Mouse (Mus musculus) gastrocnemius, postnatal 4 days (tissue): ENCODE data around the gene Ube2j2. TPM values are rescaled to one million over a fixed set of nuclear protein-coding genes. Genes with fewer than 3 reads are reported as not detected.

Experiments used
- DNase-seq, 2 experiments: peaks; one replicate each; pipeline ENCODE4 v3.0.0; 2021 to 2022; ENCODE audit warnings: low spot score in 2 of 2, mixed read lengths in 2 of 2
- total RNA-seq, 2 experiments: library from RNA; stranded (reverse); gene quantifications; 2 replicates each; pipeline ENCODE4 v1.2.3; 2021

Gene Ube2j2
- total RNA-seq, 2 experiments from 2014 or later, result 59.6 to 74.0 TPM

- DNase-seq, result peak in 1 of 2 experiments; percentile 48
Measured at GRCm38 (mm10) chr4:155962167-155962971, 18.7 kb downstream of the Ube2j2 start, which contains the start of gene C1qtnf12. TSS of gene C1qtnf12 (plus strand) at chr4:155962318.

DNA sequence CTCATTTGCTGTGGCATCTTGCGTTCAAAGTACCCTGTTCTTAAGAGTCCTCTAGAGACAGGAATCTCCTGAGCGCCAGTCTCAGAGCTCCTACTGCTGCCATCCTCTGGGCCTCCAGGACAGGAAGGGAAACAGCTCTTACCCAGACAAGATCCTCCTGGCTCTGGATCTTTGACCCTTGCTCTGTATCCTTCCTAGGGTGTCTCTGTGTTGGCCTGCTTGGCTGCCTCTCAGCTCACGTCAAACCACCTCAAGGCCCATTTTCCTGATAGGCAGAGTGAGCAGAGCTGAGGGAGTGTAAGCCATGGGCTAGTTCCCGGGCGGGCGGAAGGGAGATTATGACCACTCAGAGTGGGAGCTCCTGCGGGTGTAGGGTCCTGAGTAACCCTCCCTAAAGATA lies 19.5 kb downstream of the Ube2j2 start:
- no peak for DNase-seq

DNA sequence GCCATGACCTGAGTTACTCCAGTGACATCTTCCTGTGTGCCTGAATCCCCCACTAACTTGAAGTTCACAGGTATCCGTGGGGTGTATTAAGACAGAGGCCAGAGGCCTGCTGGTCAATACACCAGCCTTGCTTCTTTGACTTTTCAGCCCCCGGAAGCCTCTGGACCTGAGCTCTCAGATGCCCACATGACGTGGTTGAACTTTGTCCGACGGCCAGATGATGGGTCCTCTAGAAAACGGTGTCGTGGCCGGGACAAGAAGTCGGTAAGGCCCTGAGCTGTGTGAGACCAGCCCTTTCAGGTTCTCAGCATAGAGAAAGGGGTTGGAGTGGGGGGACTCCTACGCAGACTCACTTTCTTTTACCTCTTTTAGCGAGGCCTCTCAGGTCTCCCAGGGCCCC lies 20.8 kb downstream of the Ube2j2 start:
- DNase-seq, result no peak

DNA sequence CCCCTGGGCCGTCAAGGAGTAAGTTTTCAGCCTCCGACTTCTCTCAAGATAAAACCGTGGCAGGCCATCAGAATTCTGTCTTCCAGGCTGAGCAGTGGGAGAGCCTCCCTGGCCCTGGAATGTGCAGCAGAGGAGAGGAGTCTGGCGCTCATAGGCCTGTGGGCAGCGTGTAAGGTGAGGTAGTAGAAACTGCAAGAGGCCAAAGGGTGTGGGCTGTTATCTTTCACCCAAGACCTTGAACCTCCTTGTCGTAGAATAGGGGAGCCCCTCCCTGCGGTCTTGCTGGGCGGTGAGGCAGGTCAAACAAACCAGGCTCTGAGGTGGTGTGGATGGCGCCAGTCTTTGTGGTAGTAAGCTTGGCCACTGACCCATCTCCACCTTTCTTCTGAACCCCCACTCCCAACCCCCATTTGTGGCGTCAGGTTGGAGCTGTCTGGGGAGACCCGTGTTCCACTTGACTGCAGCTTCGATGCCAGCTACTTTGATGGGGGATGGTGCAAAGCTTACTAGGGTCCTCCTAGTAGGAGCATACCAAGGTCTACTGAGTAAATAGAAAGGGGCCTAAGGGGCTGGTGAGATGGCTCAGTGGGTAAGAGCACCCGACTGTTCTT lies 25.5 kb downstream of the Ube2j2 start:
- no peak for DNase-seq

GRCm38 (mm10) chr4:155970286-155970685 lies 26.7 kb downstream of the Ube2j2 start:
- DNase-seq, result no peak

GRCm38 (mm10) chr4:155972651-155973050 lies 29.0 kb downstream of the Ube2j2 start:
- no peak for DNase-seq

DNA sequence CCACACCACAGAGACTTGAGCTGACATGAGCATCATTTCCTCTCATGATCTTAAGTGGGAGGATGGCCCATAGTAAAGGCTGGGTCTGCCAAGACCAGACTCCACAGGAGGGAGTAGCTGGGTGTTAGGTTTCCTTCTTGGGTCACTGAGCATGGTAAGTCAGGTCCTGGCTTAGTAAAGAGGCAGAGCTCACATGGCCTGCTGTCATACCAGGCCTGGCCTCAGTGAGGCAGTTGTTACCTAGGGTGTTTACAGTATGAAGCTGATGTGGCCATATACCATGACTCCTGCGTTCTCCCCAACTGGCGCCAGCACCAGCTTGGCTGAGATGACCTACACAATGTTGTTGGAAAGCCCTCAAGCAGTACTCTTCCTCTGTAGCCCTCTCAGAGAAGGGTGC lies 29.6 kb downstream of the Ube2j2 start:
- no peak for DNase-seq

GRCm38 (mm10) chr4:155981436-155982082 lies 37.9 kb downstream of the Ube2j2 start:
- no peak for DNase-seq

GRCm38 (mm10) chr4:155983788-155984187 lies 40.2 kb downstream of the Ube2j2 start:
- no peak for DNase-seq

- DNase-seq, result no peak
Measured at GRCm38 (mm10) chr4:155991211-155991907, 47.7 kb downstream of the Ube2j2 start.

GRCm38 (mm10) chr4:155991908-155992230 lies 48.2 kb downstream of the Ube2j2 start:
- no peak for DNase-seq

- peak; percentile 76 to 86 for DNase-seq
Measured at GRCm38 (mm10) chr4:155992241-155992905, 48.7 kb downstream of the Ube2j2 start, which contains the start of the genes B3galt6 and Sdf4. TSS of gene B3galt6 (minus strand) at chr4:155992649. TSS of gene Sdf4 (plus strand) at chr4:155992872.

DNA sequence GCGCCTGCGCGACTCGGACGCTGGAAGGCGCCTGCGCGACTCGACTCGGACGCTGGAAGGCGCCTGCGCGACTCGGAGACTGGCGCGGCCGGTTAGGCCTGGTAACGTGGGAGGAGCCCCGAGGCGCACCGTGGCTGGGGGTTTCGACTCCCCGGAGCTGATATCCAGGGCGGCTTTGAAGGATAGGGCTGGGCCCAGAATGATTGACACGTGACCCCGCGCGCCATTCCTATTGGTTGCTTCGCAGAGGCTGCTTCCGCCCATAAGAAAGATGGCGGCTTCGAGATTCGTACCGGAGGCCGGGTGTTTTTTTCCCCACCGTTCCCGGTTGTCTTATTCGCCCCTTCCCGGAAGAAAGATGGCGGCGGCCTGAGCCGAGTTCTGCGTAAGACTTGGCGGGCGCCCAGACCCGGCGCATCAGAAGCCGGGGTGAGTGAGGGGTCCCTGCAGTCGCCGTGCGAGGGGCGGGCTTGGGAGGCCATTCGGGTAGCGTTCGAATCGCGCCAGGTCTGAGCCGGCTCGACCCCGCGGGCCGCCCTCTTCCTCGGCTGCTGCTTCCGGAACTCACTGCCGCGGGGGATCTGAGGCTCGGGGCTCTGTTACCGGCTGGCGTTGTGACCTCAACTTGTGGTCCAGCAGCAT lies 49.4 kb downstream of the Ube2j2 start:
- DNase-seq, result peak; percentile 91 to 93

DNA sequence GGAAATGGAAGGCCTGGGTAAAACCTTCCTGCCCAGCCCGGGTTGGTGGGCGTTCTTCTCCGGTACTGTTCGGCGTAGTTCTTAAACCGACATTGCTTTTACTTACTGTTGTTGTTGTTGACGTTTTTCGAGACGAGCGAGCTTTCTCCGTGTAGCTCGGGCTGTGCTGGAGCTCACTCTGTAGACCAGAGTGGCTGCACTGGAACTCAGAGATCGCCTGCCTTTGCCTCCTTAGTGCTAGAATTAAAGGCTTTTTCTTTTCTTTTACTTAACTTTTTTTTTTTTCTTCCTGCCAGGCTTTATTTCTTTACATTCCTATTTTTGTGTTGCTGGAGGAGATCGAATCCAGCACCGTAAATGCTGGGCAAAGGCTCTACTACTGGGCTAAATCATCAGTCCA lies 50.0 kb downstream of the Ube2j2 start:
- DNase-seq, result no peak

DNA sequence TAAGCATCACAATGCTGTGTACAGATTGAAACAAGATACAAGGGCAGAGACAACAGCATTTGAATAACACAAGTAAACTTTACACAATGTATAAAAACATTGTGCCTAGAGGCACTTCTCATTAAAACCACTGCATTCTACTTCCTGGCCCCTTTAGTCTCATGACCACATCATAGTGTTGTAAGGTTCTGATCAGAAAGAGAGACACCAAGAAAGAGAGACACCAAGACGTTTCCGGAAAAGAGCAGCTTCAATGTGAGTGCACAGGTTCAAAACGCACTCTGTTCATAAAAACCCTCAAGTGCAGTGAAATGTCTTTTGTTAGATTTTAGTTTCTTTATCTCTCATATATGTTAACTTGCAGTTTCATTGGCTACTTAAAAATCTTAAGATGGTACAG lies 60.5 kb downstream of the Ube2j2 start:
- DNase-seq, result no peak

DNA sequence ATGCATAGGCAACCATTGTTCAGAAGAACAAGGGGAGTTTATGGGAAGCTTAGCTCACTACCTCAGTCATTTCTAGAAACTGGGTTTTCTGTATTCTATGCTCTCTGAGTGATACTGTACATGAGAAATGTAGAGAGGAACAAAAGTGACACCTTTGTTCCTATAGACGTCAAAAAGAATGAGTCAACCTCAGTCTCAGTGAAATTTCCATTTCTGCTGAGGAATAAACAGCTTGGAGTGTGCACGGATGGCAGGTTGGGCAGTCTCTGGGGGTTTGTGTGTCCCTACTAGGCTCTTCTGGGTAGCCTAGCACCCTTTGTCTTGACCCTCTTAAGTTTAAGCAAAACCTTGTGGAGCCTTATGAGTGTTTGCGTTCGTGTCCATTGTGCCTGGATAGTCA lies 64.7 kb downstream of the Ube2j2 start:
- no peak for DNase-seq
